Mouse (Mus musculus) gastrocnemius, postnatal 25 days (tissue): Measurements from ENCODE around the gene Fam71a. TPM values are rescaled to one million over a fixed set of nuclear protein-coding genes. Genes with fewer than 3 reads are reported as not detected.
A peak's percentile ranks its signal among the peaks of the same experiment; 100 is the strongest.

Experiments
- DNase-seq: peaks from one replicate; pipeline ENCODE4 v3.0.0; 2022
- long read RNA-seq, 2 experiments: library from polyadenylated mRNA; stranded (forward); transcript quantifications; one replicate each; pipeline ENCODE4 v2.0.0; 2021
- total RNA-seq, 2 experiments: library from RNA; stranded (reverse); gene quantifications; 1 replicate in 1 of 2; 2 replicates in 1 of 2; pipeline ENCODE4 v1.2.3; 2021

Gene Fam71a
- not detected for total RNA-seq
- long read RNA-seq, experiment 1: 0 reads
- long read RNA-seq, experiment 2: 0 reads

- no peak for DNase-seq
Observed at GRCm38 (mm10) chr1:191164717-191165116, at the start of gene Fam71a. Gene Fam71a (minus strand): TSS chr1:191164817.

- DNase-seq: no peak
Observed at GRCm38 (mm10) chr1:191211096-191211495, 46.5 kb upstream of the Fam71a start.

DNA sequence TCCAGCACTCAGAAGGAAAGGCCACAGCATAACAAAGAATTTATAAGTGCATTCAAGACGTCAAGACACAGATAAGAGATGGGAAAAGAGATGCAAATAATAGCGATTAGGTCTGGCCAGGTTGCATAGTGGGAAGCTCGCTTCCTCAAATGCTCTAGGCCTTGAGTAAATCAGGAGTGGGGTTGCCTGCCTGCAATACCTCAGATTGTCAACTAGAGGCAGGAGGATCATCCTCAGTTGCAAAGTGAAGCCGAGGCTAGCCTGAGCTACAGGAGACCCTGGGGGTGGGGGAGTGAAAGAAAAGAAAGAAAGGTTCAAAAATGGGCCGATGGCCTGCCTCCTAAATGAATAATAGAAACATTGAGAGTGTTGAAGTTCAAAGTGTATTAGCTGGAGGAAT lies 41.2 kb upstream of the Fam71a start:
- DNase-seq: no peak

GRCm38 (mm10) chr1:191204876-191205275 lies 40.3 kb upstream of the Fam71a start:
- no peak for DNase-seq

DNA sequence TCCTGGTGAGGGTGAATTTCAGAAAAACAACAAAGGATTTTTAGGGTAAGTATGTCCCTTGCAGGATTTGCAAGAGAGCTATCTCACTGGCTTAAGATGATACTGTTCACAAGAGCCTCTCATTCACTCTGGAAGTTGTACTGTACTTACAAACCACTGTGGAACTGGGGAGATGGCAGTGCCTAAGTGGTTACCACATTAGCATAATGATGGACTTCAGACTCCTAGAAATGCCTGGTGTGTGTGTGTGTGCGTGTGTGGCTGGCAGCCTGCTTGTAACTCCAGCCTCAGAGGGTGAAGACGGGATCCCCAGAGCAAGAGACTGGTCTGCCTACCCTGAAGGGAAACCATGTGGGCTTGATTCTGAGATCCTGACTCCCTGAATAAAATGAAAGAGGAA lies 38.9 kb upstream of the Fam71a start:
- DNase-seq: no peak

- no peak for DNase-seq
Observed at GRCm38 (mm10) chr1:191202208-191202952, 37.8 kb upstream of the Fam71a start.

DNA sequence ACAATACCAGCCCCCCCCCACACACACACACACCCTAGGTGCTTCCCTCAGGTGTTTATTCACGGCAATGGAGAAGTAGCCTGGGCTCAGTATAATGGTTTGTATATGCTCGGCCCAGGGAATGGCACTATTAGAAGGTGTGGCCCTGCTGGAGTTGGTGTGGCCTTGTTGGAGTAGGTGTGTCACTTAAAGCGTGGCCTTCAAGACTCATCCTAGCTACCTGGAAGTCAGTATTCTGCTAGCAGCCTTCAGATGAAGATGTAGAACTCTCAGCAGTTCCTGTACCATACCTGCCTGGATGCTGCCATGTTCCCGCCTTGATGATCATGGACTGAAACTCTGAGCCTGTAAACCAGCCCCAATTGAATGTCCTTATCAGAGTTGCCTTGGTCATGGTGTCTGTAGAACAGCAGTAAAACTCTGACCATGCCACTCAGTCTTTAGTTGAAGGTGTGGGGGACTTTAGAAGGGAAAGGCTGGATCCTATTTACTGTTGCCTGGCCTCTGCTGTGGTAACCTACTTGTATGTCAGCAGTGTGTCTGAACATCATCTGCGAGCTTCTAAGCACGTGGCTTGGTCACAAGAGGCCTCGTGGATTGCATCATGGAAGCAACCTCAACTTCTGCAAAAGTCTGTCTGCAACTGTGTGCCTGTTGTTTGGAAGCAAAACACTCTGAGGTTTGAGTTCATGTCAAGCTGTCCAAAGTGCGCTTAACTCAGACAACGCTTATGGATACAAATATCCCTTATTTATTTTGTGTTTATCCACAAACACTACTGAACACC lies 36.4 kb upstream of the Fam71a start:
- DNase-seq: no peak

DNA sequence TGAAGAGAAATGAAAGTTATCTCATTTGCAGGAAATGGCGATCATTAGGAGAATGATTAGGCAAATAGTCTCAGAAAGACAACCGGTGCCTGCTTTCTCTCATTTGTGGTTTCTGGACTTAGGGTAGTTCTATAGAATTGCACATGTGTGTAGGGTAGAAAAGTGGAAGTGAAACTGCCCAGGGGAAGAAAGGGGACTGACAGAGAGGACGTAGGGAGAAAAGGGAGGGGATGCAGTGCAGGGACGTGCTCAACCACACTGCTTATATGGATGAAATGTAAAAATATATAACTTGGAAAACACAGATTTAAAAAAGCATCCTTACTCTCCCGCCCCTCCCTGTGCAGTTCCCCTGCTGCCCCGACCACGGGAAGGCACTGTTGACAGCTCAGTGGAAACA lies 33.3 kb upstream of the Fam71a start:
- DNase-seq: no peak

DNA sequence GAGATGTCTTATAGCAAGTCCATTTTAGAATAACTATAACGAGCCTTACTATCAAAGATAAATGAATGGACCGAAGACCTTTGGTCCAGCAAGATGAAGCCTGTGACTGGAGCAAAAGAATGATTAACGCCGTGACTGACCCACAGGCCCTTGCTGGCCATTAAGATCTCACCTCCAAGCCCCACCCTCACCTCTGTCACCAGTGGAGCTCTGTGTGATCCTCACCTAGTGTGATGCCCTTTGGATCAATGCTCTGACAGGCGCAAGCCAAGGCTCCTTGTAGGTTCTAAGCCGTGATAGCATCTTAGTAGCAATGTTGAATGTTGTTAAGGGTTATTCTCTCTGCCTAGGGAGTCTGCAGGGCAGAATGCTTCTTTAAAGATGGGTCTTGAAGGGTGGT lies 31.4 kb upstream of the Fam71a start:
- DNase-seq: no peak

DNA sequence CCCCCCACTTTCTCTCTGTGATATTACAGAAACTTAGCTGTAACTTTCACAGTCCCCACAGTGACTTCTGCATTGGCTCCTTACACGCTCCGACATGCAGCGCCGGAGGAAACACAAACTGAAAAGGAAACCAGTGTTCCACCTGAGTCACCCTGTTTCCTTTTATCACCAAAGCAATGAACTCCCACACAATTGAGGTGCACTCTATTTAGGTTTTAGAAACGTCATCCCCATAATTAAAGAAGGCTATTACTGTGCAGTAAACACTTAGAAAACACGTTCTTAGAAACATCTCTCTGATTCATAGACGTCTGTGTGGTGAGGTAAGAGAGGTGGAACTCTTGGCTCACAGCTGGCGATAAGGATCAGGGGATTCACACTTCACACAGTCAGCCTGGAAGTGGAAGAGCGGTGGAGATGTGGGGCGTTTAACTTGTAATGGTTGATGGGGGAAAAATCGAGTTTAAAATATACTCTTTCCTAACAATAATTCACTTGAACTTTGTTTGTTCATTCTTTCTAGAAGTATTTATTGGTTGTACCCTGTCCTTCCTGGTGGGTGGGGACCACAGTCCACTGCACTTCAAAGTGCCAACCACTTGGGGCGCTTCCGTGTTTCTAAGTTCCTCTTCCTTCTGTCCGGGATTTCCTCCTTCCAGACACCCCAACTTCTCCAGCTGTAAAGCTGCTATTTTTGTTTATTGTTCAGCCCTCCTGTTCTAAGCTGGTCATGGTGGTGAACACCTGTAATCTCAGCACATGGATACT lies 29.2 kb upstream of the Fam71a start:
- no peak for DNase-seq

- no peak for DNase-seq
Observed at GRCm38 (mm10) chr1:191192751-191193150, 28.1 kb upstream of the Fam71a start.

DNA sequence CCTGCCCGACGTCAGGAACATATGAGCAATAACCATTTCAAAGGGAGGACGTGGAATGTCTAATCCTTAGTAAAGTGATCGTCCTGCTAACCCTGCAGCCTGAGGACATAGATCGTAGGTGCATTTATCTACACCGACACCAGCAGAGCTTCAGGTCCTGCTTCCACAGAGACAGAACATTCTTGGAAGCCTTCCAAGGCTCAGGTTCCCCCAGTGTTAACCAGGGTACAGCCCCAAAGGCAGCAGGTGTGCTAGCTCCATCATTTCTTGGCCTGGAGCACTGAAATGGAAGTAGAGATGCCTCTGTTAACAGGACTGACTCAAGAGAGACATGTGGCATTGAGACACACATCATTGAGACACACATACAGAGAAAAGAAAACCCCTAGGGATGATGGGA lies 27.6 kb upstream of the Fam71a start:
- DNase-seq: no peak

- DNase-seq: no peak
Observed at GRCm38 (mm10) chr1:191189671-191190372, 25.2 kb upstream of the Fam71a start.

GRCm38 (mm10) chr1:191186386-191186770 lies 21.8 kb upstream of the Fam71a start:
- DNase-seq: no peak

GRCm38 (mm10) chr1:191185761-191186385 lies 21.3 kb upstream of the Fam71a start:
- DNase-seq: peak; percentile 6

GRCm38 (mm10) chr1:191184841-191185251 lies 20.2 kb upstream of the Fam71a start:
- peak; percentile 17 for DNase-seq

DNA sequence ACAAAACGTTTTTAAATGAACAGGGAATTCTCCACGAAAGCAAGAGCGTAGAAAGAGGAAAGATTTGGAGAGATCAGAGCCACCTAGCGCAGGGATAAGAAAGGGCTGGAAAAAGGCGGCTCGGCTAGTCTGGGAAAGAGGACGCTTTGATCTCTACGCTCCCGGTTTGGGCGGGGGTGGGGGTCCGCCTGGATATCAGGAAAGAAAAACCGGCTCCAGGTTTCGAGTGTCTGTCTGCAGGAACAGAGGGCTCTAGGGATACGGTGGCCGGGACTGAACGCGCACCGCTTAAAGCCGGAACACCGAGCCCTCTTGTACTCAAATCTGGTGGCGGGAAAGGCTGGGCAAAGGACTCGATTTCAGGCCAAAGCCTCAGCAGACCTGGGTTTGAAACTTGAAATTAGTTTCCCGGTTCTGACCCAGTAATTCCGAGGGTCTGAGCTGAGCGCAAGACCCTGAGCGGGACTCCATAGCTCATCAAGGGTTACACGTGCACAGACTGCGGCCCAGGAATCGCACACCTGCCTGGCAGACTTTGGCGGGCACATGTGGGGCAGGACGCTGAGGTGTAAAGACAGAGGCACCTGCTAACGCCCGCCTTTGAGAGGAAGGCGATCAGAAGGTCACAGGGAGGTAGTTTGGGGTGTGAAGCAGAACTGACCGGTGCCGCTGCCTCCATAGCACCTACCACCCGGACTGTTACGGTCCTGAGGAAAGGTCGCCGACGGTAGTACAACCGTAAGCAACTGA lies 19.6 kb upstream of the Fam71a start:
- DNase-seq: peak; percentile 15

DNA sequence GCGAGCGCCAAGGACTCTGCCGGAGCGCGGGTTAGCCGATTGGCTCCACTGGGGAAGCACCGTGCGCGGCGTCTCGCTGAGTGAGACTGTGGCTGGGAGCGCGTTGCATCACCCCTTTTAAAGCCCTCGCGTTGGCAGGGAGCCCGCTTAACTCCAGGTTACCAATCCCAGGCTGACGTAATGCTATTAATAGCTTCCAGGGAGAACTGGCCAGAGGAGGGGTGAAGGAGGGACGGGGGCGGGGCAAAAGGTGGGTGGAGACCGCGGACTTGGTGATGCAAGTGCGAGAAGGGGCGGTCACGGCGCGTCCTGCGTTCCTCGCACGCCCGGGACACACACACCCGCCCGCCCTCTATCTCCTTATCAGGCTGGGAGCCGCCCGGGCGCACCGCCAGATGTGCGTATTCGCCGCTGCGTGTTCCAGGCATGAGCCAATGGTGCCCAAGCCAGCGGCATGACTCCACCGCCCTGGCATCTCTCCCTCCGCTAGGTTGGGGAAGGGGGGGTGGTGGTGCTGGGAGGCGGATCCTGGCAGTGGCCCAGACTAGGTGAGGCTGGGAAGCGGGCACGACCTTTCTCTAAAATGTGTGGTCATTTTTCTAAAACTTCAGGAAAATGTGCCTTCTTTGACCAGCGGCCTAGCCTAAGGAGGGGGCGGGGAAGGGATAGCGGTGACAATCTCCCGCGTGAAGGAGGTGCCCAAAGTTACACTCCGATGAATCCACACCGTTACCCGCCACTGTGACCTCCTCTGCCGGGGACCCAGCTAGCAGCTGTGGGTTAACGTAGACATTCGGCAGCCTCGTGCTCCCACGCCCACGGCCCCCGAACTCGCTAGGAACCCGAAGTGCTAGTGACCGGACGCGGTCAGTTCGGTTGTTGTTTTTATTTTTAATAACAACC lies 18.8 kb upstream of the Fam71a start:
- peak; percentile 98 for DNase-seq

DNA sequence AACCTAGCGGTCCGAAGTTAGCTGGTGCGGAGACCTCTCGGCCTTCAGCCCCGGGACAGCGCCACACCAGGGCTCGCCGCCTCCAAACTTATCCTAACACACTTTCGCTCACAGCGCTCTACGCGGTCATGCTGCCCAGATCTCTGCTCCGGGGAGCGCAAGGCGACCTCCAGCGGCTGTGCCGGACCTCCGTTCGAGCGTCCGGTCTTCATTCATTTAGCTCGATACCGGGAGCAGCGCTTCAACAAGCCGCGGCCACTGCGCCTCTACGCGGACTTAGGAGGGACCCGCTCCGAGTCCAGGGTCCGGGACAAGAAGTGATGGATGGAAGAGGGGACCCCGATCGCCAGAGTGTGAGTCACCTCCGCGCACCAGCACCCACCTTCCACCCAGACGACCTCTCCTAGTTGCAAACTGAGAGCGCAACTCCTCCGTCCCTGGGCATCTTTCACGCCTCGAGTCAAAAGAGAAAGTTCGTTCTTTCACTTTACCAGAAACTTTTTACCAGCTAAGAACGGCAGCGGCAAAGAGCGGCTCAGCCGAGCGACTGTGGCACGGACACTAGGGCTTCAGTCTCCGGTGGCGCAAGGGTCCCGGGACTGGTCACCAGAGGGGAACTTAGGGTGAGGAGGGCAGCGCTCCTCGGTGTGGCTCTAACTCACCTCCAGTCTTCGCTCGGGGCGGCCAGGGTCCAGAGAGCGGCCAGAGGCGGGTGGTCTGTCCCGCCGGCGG lies 18.0 kb upstream of the Fam71a start:
- DNase-seq: peak; percentile 66
